Mouse (Mus musculus) erythroblast, embryonic 14.5 days (primary cell): Measurements from ENCODE around the gene Akr1a1.

ENCODE experiments used
- GATA1 ChIP-seq: IDR thresholded peaks from 2 replicates; pipeline ENCODE4 v1.6.1; 2012; ENCODE audit warnings: low read length, inconsistent platforms, mixed read lengths
- TAL1 ChIP-seq: IDR thresholded peaks from 3 replicates; pipeline ENCODE4 v1.6.1; 2012; ENCODE audit warnings: low read length, inconsistent platforms, mixed read lengths

DNA sequence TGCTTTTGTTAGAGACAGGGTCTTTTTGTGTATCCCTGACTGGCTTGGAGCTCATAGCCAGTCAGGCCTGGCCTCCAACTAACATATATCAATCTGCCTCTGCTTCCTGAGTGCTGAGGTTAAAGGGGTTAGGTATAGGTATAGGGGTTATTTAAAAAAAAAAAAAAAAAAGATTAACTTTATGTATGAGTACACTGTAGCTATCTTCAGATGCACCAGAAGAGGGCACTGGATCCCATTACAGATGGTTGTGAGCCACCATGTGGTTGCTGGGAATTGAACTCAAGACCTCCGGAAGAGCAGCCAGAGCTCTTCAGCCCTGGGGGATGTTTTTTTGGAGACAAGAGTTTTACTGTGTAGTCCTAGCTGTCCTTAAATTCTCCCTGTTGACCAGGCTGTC, 10.5 kb upstream of the Akr1a1 start:
- TF ChIP-seq GATA1 (no peak), TAL1 (no peak)
